7 mouse cellular contexts compared by ENCODE assay signal in the genomic region with DNA sequence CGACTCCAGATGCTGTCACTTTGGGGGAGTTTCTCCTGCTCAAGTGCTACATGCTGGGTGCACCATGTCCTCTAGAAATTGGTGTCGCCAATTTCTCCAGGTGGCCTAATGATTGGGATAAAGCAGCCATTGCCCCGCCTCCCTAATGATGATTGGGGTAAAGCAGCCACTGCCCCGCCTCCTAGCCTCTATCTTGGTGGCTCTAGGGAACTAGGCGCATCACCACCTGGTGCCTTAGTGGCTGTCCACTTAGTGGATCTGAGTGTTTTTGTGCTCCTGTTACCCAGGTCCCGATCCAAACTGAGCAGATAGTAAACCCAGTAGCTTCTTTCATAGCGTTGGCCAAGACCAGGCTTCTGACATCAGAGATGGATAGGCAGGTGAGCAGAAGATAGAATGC. TPM values are rescaled to one million over a fixed set of nuclear protein-coding genes. Genes with fewer than 3 reads are reported as not detected.
DNase-seq lines count a peak whose midpoint lies in the region; ATAC-seq and TF ChIP-seq lines count a peak whose summit lies in the region.

No protein-coding gene starts in this region.

- TF ChIP-seq POLR2A in limb, embryonic 14.5 days (IDR thresholded peaks at IDR 0.05; ENCODE audit: borderline replicate concordance, extremely low read depth, insufficient read depth, insufficient read length): no peak

- peaks cover 7% of the 10 kb centered on the region for H3K27me3 ChIP-seq in forebrain, embryonic 16.5 days (replicated peaks; ENCODE audit: control insufficient read depth, insufficient read depth, low read length)
- H3K27me3 ChIP-seq in limb, embryonic 14.5 days (ENCODE audit: control insufficient read depth, insufficient read depth, low read length): peaks cover 51% of the 10 kb centered on the region

- H3K9ac ChIP-seq in forebrain, embryonic 16.5 days (replicated peaks; ENCODE audit: low read depth, low read length): peak overlapping the region; percentile 55
- no peak overlapping the region for H3K9ac ChIP-seq in limb, embryonic 14.5 days (ENCODE audit: low read depth, low read length, severe bottlenecking)

- 0 out of 2 replicates have a peak, but pooled peaks have one; percentile 26 for ATAC-seq in forebrain, embryonic 16.5 days
- ATAC-seq in limb, embryonic 14.5 days (ENCODE audit: low FRiP score, low read depth): no peak

- H3K4me3 ChIP-seq in forebrain, embryonic 16.5 days (replicated peaks; ENCODE audit: low read length): peak overlapping the region; percentile 52
- peak overlapping the region; percentile 35 for H3K4me3 ChIP-seq in limb, embryonic 14.5 days (replicated peaks; ENCODE audit: low read length)

- no peaks in the 10 kb centered on the region for H3K36me3 ChIP-seq in forebrain, embryonic 16.5 days (ENCODE audit: control insufficient read depth, insufficient read depth)
- H3K36me3 ChIP-seq in limb, embryonic 14.5 days (ENCODE audit: control insufficient read depth, insufficient read depth, low read length): no peaks in the 10 kb centered on the region

- peak overlapping the region; percentile 87 for H3K4me2 ChIP-seq in forebrain, embryonic 16.5 days (ENCODE audit: low read length)
- peak overlapping the region; percentile 51 for H3K4me2 ChIP-seq in limb, embryonic 14.5 days (replicated peaks; ENCODE audit: low read depth, low read length, severe bottlenecking)

- peak; percentile 54 for DNase-seq in right cerebral cortex, adult 18-20 months
- DNase-seq in right cerebral cortex, postnatal 25 days: no peak
- no peak for DNase-seq in limb, embryonic 14.5 days (ENCODE audit: low spot score)
- DNase-seq in urinary bladder, adult 2 months (ENCODE audit: low spot score): no peak
- no peak for DNase-seq in yolk sac, embryonic 10.5 days (ENCODE audit: low spot score)
- DNase-seq in gastrocnemius, postnatal 25 days: no peak

- H3K9me3 ChIP-seq in forebrain, embryonic 16.5 days (ENCODE audit: control insufficient read depth, low read length): no peaks in the 10 kb centered on the region
- H3K9me3 ChIP-seq in limb, embryonic 14.5 days (ENCODE audit: control insufficient read depth, low read length): no peaks in the 10 kb centered on the region

- peaks cover 19% of the 10 kb centered on the region for H3K4me1 ChIP-seq in forebrain, embryonic 16.5 days (replicated peaks; ENCODE audit: control insufficient read depth, insufficient read depth, low read length)
- H3K4me1 ChIP-seq in limb, embryonic 14.5 days (ENCODE audit: control insufficient read depth, insufficient read depth, low read length): peaks cover 6% of the 10 kb centered on the region; the same call in 1 of the 2 replicates

- 3% methylated on average over 7 of the region's 7 CpGs for WGBS in forebrain, embryonic 16.5 days
- 6% methylated on average over 7 of the region's 7 CpGs for WGBS in limb, embryonic 14.5 days

- no peak overlapping the region for H3K27ac ChIP-seq in forebrain, embryonic 16.5 days (ENCODE audit: low read length)
- no peak overlapping the region for H3K27ac ChIP-seq in limb, embryonic 14.5 days (replicated peaks; ENCODE audit: low read depth, low read length)

RNA-seq across cellular contexts. Expression of gene Pcdh15, which starts 2.0 kb away (rescaled TPM):
- 4.0 and 6.5 TPM in 2 replicates for polyA plus RNA-seq in forebrain, embryonic 16.5 days (2015; fragmentation: Nextera tagmentation; extraction: Ambion mirVana)
- polyA plus RNA-seq in limb, embryonic 14.5 days (2012; rRNA removed): 1.0 and 1.4 TPM in 2 replicates
- polyA plus RNA-seq in limb, embryonic 14.5 days (2014; fragmentation: Nextera tagmentation; extraction: Ambion mirVana): 1.0 and 2.2 TPM in 2 replicates
- 0.09 and 0.10 TPM in 2 replicates for polyA plus RNA-seq in urinary bladder, adult 2 months (2012; rRNA removed)
- total RNA-seq in gastrocnemius, postnatal 25 days (2021): under 1 TPM; 0.08 to 0.26 TPM
